Mouse (Mus musculus): ENCODE measurements around the gene Zfhx3.

DNA sequence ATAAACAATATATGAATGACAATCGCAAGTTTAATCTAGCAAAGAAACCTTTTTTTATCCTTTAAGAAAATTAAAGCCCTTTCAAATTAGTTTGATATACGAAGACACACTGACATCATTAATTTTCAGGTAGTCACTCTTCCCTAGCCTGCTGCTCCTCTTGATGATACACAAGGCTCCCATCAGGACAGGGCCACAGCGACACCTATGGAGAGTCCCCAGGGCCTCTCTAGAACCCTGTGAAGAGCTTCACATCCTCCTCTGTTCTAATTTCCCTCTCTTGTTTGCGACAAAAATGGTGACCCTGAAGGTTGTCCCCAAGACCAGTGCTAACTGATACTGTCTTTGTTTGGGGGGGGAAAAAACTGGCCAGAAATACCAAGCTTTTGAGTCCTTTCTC, 144.5 kb downstream of the Zfhx3 start:
- TF ChIP-seq EP300 (IDR thresholded peaks at IDR 0.05) = no peak
- peak; percentile 14; the same call in 1 of the 2 replicates for TF ChIP-seq CTCF (IDR thresholded peaks at IDR 0.05)
